Mouse (Mus musculus): ENCODE data around the gene Elk4. TPM values are rescaled to one million over a fixed set of nuclear protein-coding genes. Genes with fewer than 3 reads are reported as not detected.

The Elk4 gene
- polyA plus RNA-seq, 1 experiment from 2014 or later, result 18.7 TPM

DNA sequence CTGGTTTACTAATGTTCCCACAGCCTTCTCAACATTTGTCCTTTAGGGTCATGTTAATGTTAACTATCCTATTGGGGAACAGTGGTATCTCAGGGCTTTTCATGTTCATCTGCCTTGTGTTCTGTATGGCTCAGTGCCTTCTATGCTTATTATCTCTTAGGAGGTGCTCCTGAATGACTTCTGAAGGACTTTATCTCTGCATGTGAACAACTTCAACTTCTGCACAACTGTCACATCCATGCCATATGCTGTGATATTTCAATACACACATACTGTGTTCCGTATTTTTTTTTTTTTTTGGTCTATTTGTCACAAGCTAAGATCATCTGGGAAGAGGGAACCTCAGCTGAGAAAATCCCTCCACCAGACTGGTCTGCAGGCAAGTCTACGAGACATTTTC, 71.0 kb downstream of the Elk4 start:
- no peaks in the 10 kb centered on the region for H3K27me3 ChIP-seq (ENCODE audit: control insufficient read depth, insufficient read depth, low read length)
- no peak for DNase-seq (ENCODE audit: low spot score)
- ATAC-seq (ENCODE audit: insufficient read depth, low FRiP score, low TSS enrichment), result no peak
- H3K4me1 ChIP-seq (ENCODE audit: control insufficient read depth, insufficient read depth, low read length), result no peaks in the 10 kb centered on the region
- WGBS, result 89% methylated on average over 2 of the region's 2 CpGs
- no peak overlapping the region for H3K27ac ChIP-seq (ENCODE audit: low read depth, low read length)
- no peaks in the 10 kb centered on the region for H3K36me3 ChIP-seq (ENCODE audit: control insufficient read depth, insufficient read depth, low read length)
- H3K9me3 ChIP-seq (ENCODE audit: control insufficient read depth, low read length), result no peaks in the 10 kb centered on the region
- H3K4me3 ChIP-seq (ENCODE audit: low read depth, low read length), result no peak overlapping the region
- no peak overlapping the region for H3K4me2 ChIP-seq (ENCODE audit: low read depth)
- H3K9ac ChIP-seq (ENCODE audit: low read length), result no peak overlapping the region

Other genes with a start within 250 kb of the Elk4 start
- gene Pm20d1, start 210.2 kb upstream of the Elk4 start, polyA plus RNA-seq (2014; fragmentation: Nextera tagmentation; extraction: Ambion mirVana), result 0.72 and 2.3 TPM in 2 replicates
- gene Slc41a1, start 180.1 kb upstream of the Elk4 start, polyA plus RNA-seq (2014; fragmentation: Nextera tagmentation; extraction: Ambion mirVana), result 9.3 and 10.2 TPM in 2 replicates
- gene Rab29, start 140.4 kb upstream of the Elk4 start, polyA plus RNA-seq (2014; fragmentation: Nextera tagmentation; extraction: Ambion mirVana), result 10.3 and 10.4 TPM in 2 replicates
- gene Nucks1, start 97.1 kb upstream of the Elk4 start, polyA plus RNA-seq (2014; fragmentation: Nextera tagmentation; extraction: Ambion mirVana), result 50.6 and 54.6 TPM in 2 replicates
- gene Slc45a3, start 44.6 kb upstream of the Elk4 start, polyA plus RNA-seq (2014; fragmentation: Nextera tagmentation; extraction: Ambion mirVana), result 11.8 TPM in 2 replicates
- 10.7 and 12.6 TPM in 2 replicates for gene Mfsd4a, start 60.5 kb downstream of the Elk4 start, polyA plus RNA-seq (2014; fragmentation: Nextera tagmentation; extraction: Ambion mirVana)
- 1.9 TPM in 2 replicates for gene Cdk18, start 132.1 kb downstream of the Elk4 start, polyA plus RNA-seq (2014; fragmentation: Nextera tagmentation; extraction: Ambion mirVana)
- gene Lemd1, start 183.8 kb downstream of the Elk4 start, polyA plus RNA-seq (2014; fragmentation: Nextera tagmentation; extraction: Ambion mirVana), result 5.6 and 6.8 TPM in 2 replicates
- gene AC124108.1, start 183.8 kb downstream of the Elk4 start, polyA plus RNA-seq (2014; fragmentation: Nextera tagmentation; extraction: Ambion mirVana), result 2.2 and 2.6 TPM in 2 replicates
- not detected in 2 replicates for gene Gm10188, start 222.2 kb downstream of the Elk4 start, polyA plus RNA-seq (2014; fragmentation: Nextera tagmentation; extraction: Ambion mirVana)